Mouse (Mus musculus) testis, adult 2 months (tissue): ENCODE results near the gene Chmp6.

Source experiments
- CTCF ChIP-seq: fragments of 200-500 bp; IDR thresholded peaks from 2 replicates; pipeline ENCODE4 v1.5.1; 2012; ENCODE audit warnings: low read depth, mild to moderate bottlenecking, inconsistent platforms, low read length, moderate library complexity; ENCODE audit not compliant: control insufficient read depth, insufficient read depth, insufficient replicate concordance
- POLR2A ChIP-seq: fragments of 200-500 bp; IDR thresholded peaks from 2 replicates; pipeline ENCODE4 v1.6.1; 2012; ENCODE audit warnings: low read depth, mild to moderate bottlenecking, inconsistent platforms, low read length, moderate library complexity; ENCODE audit not compliant: control insufficient read depth

DNA sequence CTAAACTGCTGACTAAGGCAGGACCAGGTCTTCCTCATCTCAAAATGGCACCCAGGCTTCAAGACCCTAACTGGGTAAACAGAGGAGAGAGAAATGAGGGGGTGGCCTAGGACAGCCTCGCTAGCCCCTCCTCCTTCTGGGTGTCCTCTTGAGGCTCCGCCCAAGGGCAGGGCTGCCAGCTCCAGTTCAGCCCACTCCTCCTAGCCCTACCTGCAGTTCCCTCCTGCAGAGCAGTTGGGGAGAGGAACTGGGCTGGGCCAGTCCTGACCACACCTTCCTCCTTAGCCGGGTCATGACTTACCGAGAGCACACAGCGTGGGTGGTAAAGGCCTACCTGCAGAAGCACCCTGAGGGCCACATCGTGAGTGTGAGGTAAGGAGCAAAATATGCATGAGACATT, 18.6 kb upstream of the Chmp6 start:
- no peak for TF ChIP-seq CTCF
- no peak for TF ChIP-seq POLR2A
